Mouse (Mus musculus) forebrain, embryonic 14.5 days (tissue): ENCODE data around the gene Eri2. TPM values are rescaled to one million over a fixed set of nuclear protein-coding genes. Genes with fewer than 3 reads are reported as not detected.

ENCODE experiments used
- ATAC-seq: fragments of 200-750 bp; cut with Nextera tagmentation; 2 replicates; pipeline ENCODE4 v1.8.0; 2017; ENCODE audit warnings: mild to moderate bottlenecking, moderate library complexity
- DNase-seq: peaks from one replicate; pipeline ENCODE4 v3.0.0-alpha.2; 2015; ENCODE audit warnings: low spot score
- H3K27ac ChIP-seq: fragments of 300-500 bp; sonication (generic); 2 replicates; pipeline ENCODE4 v1.5.1; 2014; ENCODE audit warnings: low read depth, mild to moderate bottlenecking, control low read depth, low read length, moderate library complexity
- H3K27me3 ChIP-seq: fragments of 300-500 bp; sonication (generic); replicated peaks from 2 replicates; pipeline ENCODE4 v1.6.1; 2014; ENCODE audit warnings: low read length, control low read depth, mixed read lengths; ENCODE audit not compliant: control insufficient read depth, insufficient read depth
- H3K36me3 ChIP-seq: fragments of 300-500 bp; sonication (generic); 2 replicates; pipeline ENCODE4 v1.6.1; 2014; ENCODE audit warnings: low read length, control low read depth; ENCODE audit not compliant: control insufficient read depth, insufficient read depth
- H3K4me1 ChIP-seq: fragments of 300-500 bp; sonication (generic); 2 replicates; pipeline ENCODE4 v1.6.1; 2014; ENCODE audit warnings: antibody characterized with exemption, low read length, control low read depth; ENCODE audit not compliant: control insufficient read depth, insufficient read depth
- H3K4me2 ChIP-seq: fragments of 300-500 bp; sonication (generic); 2 replicates; pipeline ENCODE4 v1.6.1; 2014; ENCODE audit warnings: mild to moderate bottlenecking, control low read depth, low read length
- H3K4me3 ChIP-seq: fragments of 300-500 bp; sonication (generic); 2 replicates; pipeline ENCODE4 v1.5.1; 2014; ENCODE audit warnings: low read depth, low read length, control low read depth
- H3K9ac ChIP-seq: fragments of 300-500 bp; sonication (generic); 2 replicates; pipeline ENCODE4 v1.6.1; 2014; ENCODE audit warnings: mild to moderate bottlenecking, low read length, control low read depth, moderate library complexity
- H3K9me3 ChIP-seq: fragments of 300-500 bp; sonication (generic); replicated peaks from 2 replicates; pipeline ENCODE4 v1.6.1; 2016; ENCODE audit warnings: low read length, control low read depth, mixed read lengths; ENCODE audit not compliant: control insufficient read depth
- WGBS: fragments of 180-500 bp; shearing (Covaris S2); extraction: QIAGEN DNeasy Blood & Tissue Kit; methylation state at CpG from one replicate; pipeline ENCODE4 v1.1.7; 2014; 5-methylcytosine and 5-hydroxymethylcytosine counted together
- polyA plus RNA-seq: library from polyadenylated mRNA; unstranded; fragments of >200 nt; fragmentation: Nextera tagmentation; extraction: Ambion mirVana; gene quantifications from 2 replicates; pipeline ENCODE4 v1.2.1, GENCODE M21; 2014

Eri2 gene
- polyA plus RNA-seq, 1 experiment from 2014 or later = 27.0 TPM

GRCm38 (mm10) chr7:119795311-119795710, 1.5 kb upstream of the Eri2 start:
- Histone ChIP-seq H3K9me3 (no peaks in the 10 kb centered on the region), H3K9ac (peak overlapping the region; percentile 41; the same call in 1 of the 2 replicates), H3K27ac (no peak overlapping the region), H3K4me1 (peaks cover 8% of the 10 kb centered on the region; the same call in 1 of the 2 replicates), H3K27me3 (no peaks in the 10 kb centered on the region), H3K4me3 (peak overlapping the region; percentile 10; the same call in 1 of the 2 replicates), H3K4me2 (peak overlapping the region; percentile 44), H3K36me3 (peaks cover 3% of the 10 kb centered on the region)
- DNase-seq = no peak
- no peak for ATAC-seq

GRCm38 (mm10) chr7:119794251-119794638, 387 bp upstream of the Eri2 start:
- peaks cover 8% of the 10 kb centered on the region; the same call in 1 of the 2 replicates for H3K4me1 ChIP-seq
- H3K4me2 ChIP-seq = peak overlapping the region; percentile 83
- peak overlapping the region; percentile 29; the same call in 1 of the 2 replicates for H3K27ac ChIP-seq
- peak overlapping the region; percentile 65 for H3K4me3 ChIP-seq
- no peaks in the 10 kb centered on the region for H3K9me3 ChIP-seq
- H3K27me3 ChIP-seq = no peaks in the 10 kb centered on the region
- H3K9ac ChIP-seq = peak overlapping the region; percentile 78
- WGBS = under 1% methylated on average over 21 of the region's 21 CpGs
- DNase-seq (no peak), ATAC-seq (no peak; the same call in 1 of the 2 replicates)
- H3K36me3 ChIP-seq = peaks cover 11% of the 10 kb centered on the region

- Histone ChIP-seq H3K36me3 (peaks cover 47% of the 10 kb centered on the region), H3K4me3 (no peak overlapping the region), H3K9me3 (no peaks in the 10 kb centered on the region), H3K4me1 (0 out of 2 replicates have a peak, but pooled peaks cover 5% of the 10 kb centered on the region), H3K9ac (no peak overlapping the region), H3K27me3 (no peaks in the 10 kb centered on the region), H3K27ac (no peak overlapping the region), H3K4me2 (no peak overlapping the region)
- ATAC-seq (no peak), DNase-seq (no peak)
- 88% methylated on average over 3 of the region's 3 CpGs for WGBS
These were observed 4.8 kb downstream of the Eri2 start for GRCm38 (mm10) chr7:119789024-119789423.

DNA sequence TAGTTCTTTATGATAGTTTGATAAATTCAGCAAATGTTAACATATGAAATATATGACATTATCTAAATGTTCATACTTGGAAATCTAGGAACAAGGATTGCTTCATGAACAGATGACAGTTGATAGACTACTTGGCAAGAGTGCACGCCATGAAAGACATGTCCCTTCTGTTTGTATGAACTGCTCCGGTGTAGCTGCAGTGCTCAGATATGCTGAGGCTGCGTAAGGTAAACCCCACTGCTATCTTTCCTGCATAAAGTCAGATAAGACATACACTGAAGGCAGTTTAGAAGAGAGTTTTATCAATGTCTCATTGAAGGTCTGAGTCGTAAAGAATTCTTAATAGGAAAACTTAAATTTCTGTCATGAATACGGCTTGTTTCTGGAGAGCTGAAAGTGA, 8.9 kb downstream of the Eri2 start:
- Histone ChIP-seq H3K9me3 (no peaks in the 10 kb centered on the region), H3K27me3 (no peaks in the 10 kb centered on the region), H3K4me1 (no peaks in the 10 kb centered on the region), H3K27ac (no peak overlapping the region), H3K4me2 (no peak overlapping the region), H3K36me3 (peaks cover 53% of the 10 kb centered on the region), H3K4me3 (no peak overlapping the region), H3K9ac (no peak overlapping the region)
- 94% methylated on average over 5 of the region's 5 CpGs for WGBS
- DNase-seq = no peak
- no peak for ATAC-seq

- 94% methylated on average over 2 of the region's 2 CpGs for WGBS
- no peak for ATAC-seq
- peaks cover 44% of the 10 kb centered on the region for H3K36me3 ChIP-seq
These were observed 10.4 kb downstream of the Eri2 start for GRCm38 (mm10) chr7:119783453-119783852.

GRCm38 (mm10) chr7:119769895-119770294, 24.0 kb downstream of the Eri2 start:
- no peaks in the 10 kb centered on the region for H3K36me3 ChIP-seq
- H3K27me3 ChIP-seq = no peaks in the 10 kb centered on the region
- no peaks in the 10 kb centered on the region for H3K4me1 ChIP-seq
- DNase-seq (no peak), ATAC-seq (no peak)
- no peak overlapping the region for H3K9ac ChIP-seq
- no peak overlapping the region for H3K4me3 ChIP-seq
- H3K27ac ChIP-seq = no peak overlapping the region
- WGBS = 95% methylated on average over 8 of the region's 8 CpGs
- no peak overlapping the region for H3K4me2 ChIP-seq
- H3K9me3 ChIP-seq = no peaks in the 10 kb centered on the region

More at GRCm38 (mm10) chr7:119783453-119783852, 10.4 kb downstream of the Eri2 start:
- H3K4me1 ChIP-seq = no peaks in the 10 kb centered on the region
- no peaks in the 10 kb centered on the region for H3K27me3 ChIP-seq
- H3K4me3 ChIP-seq = no peak overlapping the region
- H3K27ac ChIP-seq = no peak overlapping the region
- no peaks in the 10 kb centered on the region for H3K9me3 ChIP-seq
- DNase-seq = no peak
- no peak overlapping the region for H3K9ac ChIP-seq
- H3K4me2 ChIP-seq = no peak overlapping the region

DNA sequence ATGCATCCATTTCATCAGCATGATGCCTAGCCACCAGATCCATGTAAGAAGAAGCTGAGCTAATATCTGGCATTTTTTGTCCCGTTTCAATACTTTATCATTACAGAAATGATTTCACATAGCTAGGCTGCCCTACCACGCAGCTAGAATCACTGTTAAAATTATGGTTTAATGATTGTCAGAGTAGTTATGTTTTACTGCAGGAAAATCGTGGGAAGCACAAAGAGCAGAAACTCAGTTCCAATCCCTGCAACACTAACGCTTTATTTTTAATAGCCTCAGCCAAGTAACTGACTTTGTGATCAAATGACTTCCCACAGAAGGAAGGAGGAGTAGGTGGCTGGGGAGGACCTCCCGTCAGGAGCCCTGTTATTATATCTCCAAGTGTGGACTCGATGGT, 26.9 kb downstream of the Eri2 start:
- Histone ChIP-seq H3K4me3 (no peak overlapping the region), H3K27ac (no peak overlapping the region), H3K4me2 (no peak overlapping the region), H3K4me1 (no peaks in the 10 kb centered on the region), H3K27me3 (no peaks in the 10 kb centered on the region), H3K9me3 (no peaks in the 10 kb centered on the region), H3K9ac (no peak overlapping the region), H3K36me3 (no peaks in the 10 kb centered on the region)
- DNase-seq (no peak), ATAC-seq (no peak)
- 93% methylated on average over 6 of the region's 6 CpGs for WGBS

DNA sequence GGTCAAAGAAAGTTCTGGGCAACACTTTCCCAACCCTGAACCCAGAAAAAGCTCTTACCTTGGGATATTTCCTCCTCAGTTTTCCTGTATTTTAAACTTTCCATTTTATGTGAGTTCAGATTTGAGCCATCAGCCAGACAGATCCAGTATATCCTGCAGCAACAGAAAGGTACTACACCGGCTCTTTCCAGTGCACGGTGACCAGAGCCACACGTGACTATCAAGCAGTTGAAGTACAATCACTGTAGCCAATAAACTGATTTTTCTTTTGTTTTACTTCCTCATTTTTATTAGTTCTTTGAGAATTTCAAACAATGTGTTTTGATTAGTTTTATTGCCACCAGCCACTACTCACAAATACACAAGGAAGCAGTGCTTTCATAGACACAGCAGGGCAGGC, 29.5 kb downstream of the Eri2 start:
- Histone ChIP-seq H3K4me1 (no peaks in the 10 kb centered on the region), H3K4me2 (no peak overlapping the region), H3K9ac (no peak overlapping the region), H3K27me3 (no peaks in the 10 kb centered on the region), H3K4me3 (no peak overlapping the region), H3K27ac (no peak overlapping the region), H3K9me3 (no peaks in the 10 kb centered on the region), H3K36me3 (no peaks in the 10 kb centered on the region)
- ATAC-seq = no peak
- DNase-seq = no peak
- 94% methylated on average over 3 of the region's 3 CpGs for WGBS

GRCm38 (mm10) chr7:119762166-119762697, 31.6 kb downstream of the Eri2 start:
- Histone ChIP-seq H3K36me3 (no peaks in the 10 kb centered on the region), H3K9ac (no peak overlapping the region), H3K4me1 (no peaks in the 10 kb centered on the region), H3K27ac (no peak overlapping the region), H3K9me3 (no peaks in the 10 kb centered on the region), H3K4me2 (no peak overlapping the region), H3K27me3 (no peaks in the 10 kb centered on the region), H3K4me3 (no peak overlapping the region)
- 76% methylated on average over 4 of the region's 4 CpGs for WGBS
- DNase-seq (no peak), ATAC-seq (no peak)
